Mouse (Mus musculus): ENCODE data around the gene Irf4.

DNA sequence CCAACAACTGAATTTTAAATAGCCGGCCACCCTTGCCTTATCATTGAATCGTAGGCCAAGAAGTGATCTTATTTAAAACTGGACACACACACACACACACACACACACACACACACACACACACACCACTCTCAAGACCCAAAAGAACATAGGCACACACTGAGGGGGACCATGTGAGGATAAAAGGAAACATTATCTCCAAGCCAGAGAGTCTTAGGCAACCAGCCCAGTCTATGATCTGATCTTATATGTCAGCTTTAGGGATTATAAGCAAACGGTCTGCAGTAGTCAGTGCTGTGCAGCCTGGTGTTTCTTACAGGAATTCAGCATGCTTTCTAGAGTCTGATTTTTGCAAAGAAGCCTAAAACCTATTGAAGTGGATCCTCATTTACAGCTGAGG, 43.7 kb downstream of the Irf4 start:
- TF ChIP-seq CTCF (IDR thresholded peaks at IDR 0.05; ENCODE audit: low read depth, low read length): no peak
- no peak for TF ChIP-seq POLR2A (IDR thresholded peaks at IDR 0.05; ENCODE audit: insufficient read depth, low read length)
- TF ChIP-seq EP300 (IDR thresholded peaks at IDR 0.05; ENCODE audit: insufficient read depth, low read depth, low read length): no peak

Measured in ES-Bruce4 (cell line).